Mouse (Mus musculus): ENCODE measurements around the gene Chd2.

DNA sequence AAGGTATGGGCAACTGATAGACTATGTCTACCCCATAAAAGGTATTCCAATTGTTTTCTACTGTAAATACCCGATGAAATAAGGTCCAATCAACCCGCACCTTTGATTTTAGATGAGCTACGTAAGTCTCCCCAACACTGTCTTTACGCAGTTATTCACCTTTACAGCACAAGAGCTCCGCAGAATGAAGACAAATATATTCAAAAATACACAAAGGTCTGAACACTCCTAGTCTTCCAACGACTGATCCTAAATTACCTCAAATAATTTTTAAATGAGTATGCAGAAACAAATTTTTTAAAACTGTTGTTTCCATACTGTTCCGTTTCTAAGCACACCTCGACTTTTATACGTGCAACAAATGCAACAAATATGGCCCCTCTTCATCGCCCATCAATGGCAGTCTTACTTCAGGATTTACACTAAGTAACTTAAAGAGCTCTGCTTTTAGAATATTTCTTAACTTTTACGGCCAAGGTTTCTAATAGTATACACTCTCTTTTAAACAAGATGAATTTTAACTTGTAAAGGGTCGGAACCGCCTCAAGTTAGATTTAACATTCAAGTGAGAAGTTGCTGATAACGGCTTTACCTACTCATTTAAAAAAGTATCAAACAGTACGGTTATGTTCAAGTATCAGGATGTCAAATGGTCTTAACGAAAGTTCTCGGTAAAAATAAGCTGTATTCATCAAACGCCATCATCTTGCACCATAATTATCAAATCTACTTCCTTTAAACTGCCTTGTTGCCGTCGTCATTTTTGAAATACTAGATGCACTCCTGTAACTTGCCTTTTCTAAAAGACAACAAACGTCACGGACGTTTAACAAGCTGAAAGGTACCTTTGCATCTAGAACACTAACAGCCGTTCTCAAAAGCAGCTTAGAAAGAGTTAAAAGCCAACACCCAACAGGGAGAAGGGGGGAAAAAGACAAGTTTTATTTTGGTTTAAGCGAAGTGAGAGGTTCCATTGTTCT, 15.3 kb upstream of the Chd2 start:
- no peak for TF ChIP-seq CTCF (IDR thresholded peaks at IDR 0.05; ENCODE audit: low read depth, low read length)
- no peak for TF ChIP-seq POLR2A (IDR thresholded peaks at IDR 0.05; ENCODE audit: extremely low read depth, insufficient read depth, low read length)

All from liver, adult 2 months (tissue).